Mouse (Mus musculus) forebrain, embryonic 13.5 days (tissue): ENCODE measurements around the gene Sbk2. TPM values are rescaled to one million over a fixed set of nuclear protein-coding genes. Genes with fewer than 3 reads are reported as not detected.
A peak's percentile ranks its signal among the peaks of the same experiment; 100 is the strongest.
"Not testable (repeated sequence)": the region's sequence is repeated elsewhere in the genome, so short reads cannot be mapped to it uniquely, and the experiment has no call there.

Experiments used
- ATAC-seq: fragments of 200-750 bp; cut with Nextera tagmentation; 2 replicates; pipeline ENCODE4 v1.8.0; 2017
- H3K27ac ChIP-seq: fragments of 300-500 bp; sonication (generic); 2 replicates; pipeline ENCODE4 v1.5.1; 2015; ENCODE audit warnings: inconsistent platforms, mild to moderate bottlenecking, moderate library complexity
- H3K27me3 ChIP-seq: fragments of 300-500 bp; sonication (generic); 2 replicates; pipeline ENCODE4 v1.6.1; 2015; ENCODE audit warnings: mild to moderate bottlenecking, inconsistent platforms
- H3K36me3 ChIP-seq: fragments of 300-500 bp; sonication (generic); 2 replicates; pipeline ENCODE4 v1.6.1; 2015; ENCODE audit warnings: mild to moderate bottlenecking, inconsistent platforms; ENCODE audit not compliant: poor library complexity, severe bottlenecking
- H3K4me1 ChIP-seq: fragments of 300-500 bp; sonication (generic); 2 replicates; pipeline ENCODE4 v1.6.1; 2015; ENCODE audit warnings: inconsistent platforms
- H3K4me2 ChIP-seq: fragments of 300-500 bp; sonication (generic); 2 replicates; pipeline ENCODE4 v1.6.1; 2015; ENCODE audit warnings: inconsistent platforms, mild to moderate bottlenecking, moderate library complexity
- H3K4me3 ChIP-seq: fragments of 300-500 bp; sonication (generic); 2 replicates; pipeline ENCODE4 v1.5.1; 2015; ENCODE audit warnings: mild to moderate bottlenecking, inconsistent platforms
- H3K9ac ChIP-seq: fragments of 300-500 bp; sonication (generic); 2 replicates; pipeline ENCODE4 v1.6.1; 2015; ENCODE audit warnings: mild to moderate bottlenecking, inconsistent platforms
- H3K9me3 ChIP-seq: fragments of 300-500 bp; sonication (generic); replicated peaks from 2 replicates; pipeline ENCODE4 v1.6.1; 2016; ENCODE audit warnings: inconsistent platforms
- WGBS: fragments of 180-500 bp; shearing (Covaris S2); methylation state at CpG from one replicate; pipeline ENCODE4 v1.1.7; 2015; 5-methylcytosine and 5-hydroxymethylcytosine counted together
- polyA plus RNA-seq: library from polyadenylated mRNA; unstranded; fragments of >200 nt; fragmentation: Nextera tagmentation; extraction: Ambion mirVana; gene quantifications from 2 replicates; pipeline ENCODE4 v1.2.1, GENCODE M21; 2015

Gene Sbk2
- not detected in 2 replicates for polyA plus RNA-seq

DNA sequence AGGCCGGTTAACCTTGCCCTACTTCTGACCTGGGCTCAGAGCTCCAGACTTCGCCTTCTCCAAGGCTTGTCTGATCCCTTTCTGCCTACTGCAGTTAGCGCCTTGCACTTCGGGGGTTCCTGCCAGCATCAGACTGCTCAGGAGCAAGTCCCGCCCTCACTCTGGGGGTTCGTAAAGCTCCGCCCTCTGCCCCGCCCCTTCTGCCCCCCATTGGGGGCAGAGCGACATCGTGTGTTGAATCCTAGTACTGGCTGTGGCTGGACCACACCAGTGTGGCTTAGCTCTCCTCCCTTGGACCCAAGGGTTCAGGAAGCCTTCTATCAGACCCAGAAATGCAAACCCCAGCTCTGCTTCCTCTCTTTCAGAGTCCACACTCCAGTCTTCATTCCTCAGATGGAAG, at the start of gene Sbk2:
Gene Sbk2, minus strand, starts transcription at position 135 of the 400 bp plus-strand sequence.
- H3K4me3 ChIP-seq, result no peak within 1 kb of the TSS
- no peaks in the 10 kb centered on the region for H3K4me1 ChIP-seq
- ATAC-seq, result peak; percentile 55
- H3K36me3 ChIP-seq, result no peaks in the 10 kb centered on the region
- no peaks in the 10 kb centered on the region for H3K9me3 ChIP-seq
- H3K27me3 ChIP-seq, result no peaks in the 10 kb centered on the region
- no peak within 1 kb of the TSS for H3K4me2 ChIP-seq
- H3K9ac ChIP-seq, result no peak within 1 kb of the TSS
- no peak within 1 kb of the TSS for H3K27ac ChIP-seq
- 10% methylated on average over 10 of the region's 10 CpGs for WGBS

DNA sequence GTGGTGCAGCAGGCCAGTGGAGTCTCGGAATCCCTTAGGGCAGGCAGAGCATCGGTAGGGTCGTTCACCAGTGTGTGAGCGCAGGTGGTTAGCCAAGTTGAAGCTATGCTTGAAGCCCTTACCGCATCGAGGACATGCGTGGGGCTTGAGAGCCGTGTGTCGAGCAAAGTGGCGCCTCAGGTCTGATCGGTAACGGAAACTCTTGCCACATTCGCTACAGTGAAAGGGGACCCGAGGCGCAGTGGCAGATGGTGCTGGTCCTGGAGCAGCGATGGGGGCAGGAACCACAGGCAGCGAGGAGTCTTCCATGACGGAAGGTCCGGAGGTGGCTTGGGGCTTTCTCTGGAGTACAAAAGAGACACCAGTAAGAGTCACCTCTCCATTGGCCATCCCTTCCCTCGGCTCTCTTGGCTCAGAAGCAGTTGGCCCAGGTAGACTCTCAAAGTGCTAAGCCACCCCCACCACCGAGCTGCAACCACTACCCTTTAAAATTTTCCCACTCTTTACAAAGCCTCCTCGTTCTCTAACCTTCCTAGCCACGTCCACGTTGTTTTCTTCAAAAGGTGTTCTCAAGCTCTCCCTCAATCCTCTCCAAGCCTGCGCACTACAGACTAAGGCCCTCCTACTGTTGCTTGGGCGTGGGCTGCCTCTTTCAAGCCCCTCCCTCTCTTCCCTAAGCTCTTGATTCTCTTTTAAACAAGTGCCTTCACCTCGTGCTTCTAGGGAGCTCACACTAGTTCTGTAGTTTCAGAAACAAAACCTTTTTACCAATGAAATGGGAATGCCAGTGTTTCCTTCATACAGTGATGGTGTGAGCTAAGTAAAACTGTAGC, 48.7 kb upstream of the Sbk2 start:
- H3K27ac ChIP-seq, result no peak overlapping the region
- H3K4me3 ChIP-seq, result no peak overlapping the region
- no peaks in the 10 kb centered on the region for H3K27me3 ChIP-seq
- ATAC-seq, result no peak
- no peak overlapping the region for H3K9ac ChIP-seq
- peaks cover 9% of the 10 kb centered on the region for H3K4me1 ChIP-seq
- peak overlapping the region; percentile 67; the same call in 1 of the 2 replicates for H3K4me2 ChIP-seq
- WGBS, result 91% methylated on average over 27 of the region's 27 CpGs
- peaks cover 59% of the 10 kb centered on the region for H3K36me3 ChIP-seq
- H3K9me3 ChIP-seq, result no peaks in the 10 kb centered on the region

DNA sequence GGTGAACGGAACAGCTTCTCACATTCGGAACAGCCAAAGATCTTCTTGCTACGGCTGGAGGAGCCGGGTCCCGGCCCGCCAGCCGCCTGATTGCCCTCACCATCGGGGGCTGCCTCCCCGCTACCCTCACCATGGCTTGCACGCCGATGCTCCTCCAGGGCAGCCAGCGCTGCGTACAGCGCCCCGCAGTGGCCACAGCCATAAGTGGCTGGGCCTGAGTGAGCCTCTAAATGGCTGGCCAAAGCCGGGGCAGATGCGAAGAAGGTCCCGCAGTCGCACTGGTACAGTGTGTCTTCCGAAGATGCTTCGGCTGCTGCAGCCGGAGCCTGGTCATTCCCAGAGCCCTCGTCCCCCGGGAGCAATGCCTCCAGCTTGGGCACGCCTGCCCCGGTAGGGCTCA, 44.0 kb upstream of the Sbk2 start:
- no peak overlapping the region for H3K4me2 ChIP-seq

DNA sequence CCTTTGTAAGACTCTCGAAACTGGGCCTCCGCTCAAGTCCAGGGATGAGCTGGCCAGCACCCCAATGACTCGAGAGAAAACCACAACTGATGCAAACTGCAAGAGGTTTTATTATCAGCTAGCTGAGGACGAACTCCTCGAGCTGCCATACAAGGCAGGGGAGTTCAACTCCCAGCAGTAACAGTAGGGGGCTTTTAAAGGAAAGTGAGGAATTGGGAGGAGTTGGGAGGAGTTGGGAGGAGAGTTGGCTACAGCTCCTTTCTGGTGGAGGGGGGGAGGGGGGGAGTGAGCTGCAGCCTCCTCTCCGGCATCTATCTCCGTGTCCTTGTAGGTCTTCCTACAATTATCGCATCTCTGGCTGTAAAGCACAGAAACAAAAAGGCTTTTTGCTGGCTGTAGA, 38.7 kb upstream of the Sbk2 start:
- WGBS, result 60% methylated on average over 8 of the region's 8 CpGs
- H3K27ac ChIP-seq, H3K27me3 ChIP-seq, ATAC-seq, H3K4me1 ChIP-seq, H3K4me2 ChIP-seq, H3K9me3 ChIP-seq, H3K9ac ChIP-seq, H3K4me3 ChIP-seq: not testable (repeated sequence)
- H3K36me3 ChIP-seq, result peaks cover 24% of the 10 kb centered on the region

More for the DNA sequence above, 44.0 kb upstream of the Sbk2 start:
- no peak overlapping the region for H3K9ac ChIP-seq
- no peak overlapping the region for H3K27ac ChIP-seq
- 96% methylated on average over 25 of the region's 26 CpGs for WGBS
- H3K4me1 ChIP-seq, result peaks cover 2% of the 10 kb centered on the region; the same call in 1 of the 2 replicates
- H3K9me3 ChIP-seq, result no peaks in the 10 kb centered on the region
- 0 out of 2 replicates have a peak, but pooled peaks have one; percentile 32 for ATAC-seq
- H3K4me3 ChIP-seq, result no peak overlapping the region
- H3K36me3 ChIP-seq, result peaks cover 75% of the 10 kb centered on the region
- H3K27me3 ChIP-seq, result no peaks in the 10 kb centered on the region

DNA sequence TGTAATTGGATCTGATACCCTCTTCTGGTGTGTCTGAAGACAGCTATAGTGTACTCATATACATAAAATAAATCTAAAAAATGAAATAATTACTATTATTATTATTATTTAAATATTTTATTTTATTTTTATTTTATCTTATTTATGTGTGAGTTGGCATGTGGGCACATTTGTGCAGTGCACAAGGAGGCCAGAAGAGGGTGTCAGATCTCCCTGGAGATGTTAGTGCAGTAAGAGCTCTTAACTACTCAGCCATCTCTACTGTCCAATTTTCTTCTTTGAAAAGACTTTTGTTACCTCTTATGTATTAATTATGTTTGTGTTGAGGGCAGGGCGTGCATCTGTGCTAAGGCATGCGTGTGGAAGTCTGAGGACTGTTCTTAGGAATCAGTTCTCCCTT, 35.7 kb upstream of the Sbk2 start:
- 86% methylated on average over 2 of the region's 2 CpGs for WGBS
- no peak overlapping the region for H3K4me2 ChIP-seq
- H3K27me3 ChIP-seq, result no peaks in the 10 kb centered on the region
- H3K36me3 ChIP-seq, result no peaks in the 10 kb centered on the region
- H3K9ac ChIP-seq, result no peak overlapping the region
- no peak for ATAC-seq
- no peak overlapping the region for H3K4me3 ChIP-seq
- H3K27ac ChIP-seq, result no peak overlapping the region
- peaks cover 14% of the 10 kb centered on the region for H3K4me1 ChIP-seq
- no peaks in the 10 kb centered on the region for H3K9me3 ChIP-seq

DNA sequence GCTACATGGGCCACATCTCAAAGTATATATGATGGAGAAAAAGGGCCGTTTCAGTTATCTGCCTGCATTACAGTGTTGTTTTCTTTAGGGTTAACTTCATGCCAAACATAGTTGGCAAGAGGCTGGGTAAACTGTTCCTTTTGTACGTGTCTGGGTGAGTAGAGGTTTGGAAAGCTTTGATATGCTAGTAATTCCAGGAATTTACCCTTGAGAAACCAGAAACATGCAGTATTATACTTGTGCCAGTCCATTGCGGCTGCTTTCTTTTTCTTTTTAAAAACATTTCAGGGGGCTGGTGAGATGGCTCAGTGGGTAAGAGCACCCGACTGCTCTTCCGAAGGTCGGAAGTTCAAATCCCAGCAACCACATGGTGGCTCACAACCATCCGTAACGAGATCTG, 32.7 kb upstream of the Sbk2 start:
- H3K27ac ChIP-seq, result peak overlapping the region; percentile 66; the same call in 1 of the 2 replicates
- no peak for ATAC-seq
- 73% methylated on average over 8 of the region's 8 CpGs for WGBS
- H3K4me3 ChIP-seq, result peak overlapping the region; percentile 78
- no peaks in the 10 kb centered on the region for H3K9me3 ChIP-seq
- H3K4me1 ChIP-seq, result peaks cover 35% of the 10 kb centered on the region
- peaks cover 17% of the 10 kb centered on the region for H3K27me3 ChIP-seq
- H3K4me2 ChIP-seq, result peak overlapping the region; percentile 89
- peak overlapping the region; percentile 89 for H3K9ac ChIP-seq
- H3K36me3 ChIP-seq, result peaks cover 26% of the 10 kb centered on the region

DNA sequence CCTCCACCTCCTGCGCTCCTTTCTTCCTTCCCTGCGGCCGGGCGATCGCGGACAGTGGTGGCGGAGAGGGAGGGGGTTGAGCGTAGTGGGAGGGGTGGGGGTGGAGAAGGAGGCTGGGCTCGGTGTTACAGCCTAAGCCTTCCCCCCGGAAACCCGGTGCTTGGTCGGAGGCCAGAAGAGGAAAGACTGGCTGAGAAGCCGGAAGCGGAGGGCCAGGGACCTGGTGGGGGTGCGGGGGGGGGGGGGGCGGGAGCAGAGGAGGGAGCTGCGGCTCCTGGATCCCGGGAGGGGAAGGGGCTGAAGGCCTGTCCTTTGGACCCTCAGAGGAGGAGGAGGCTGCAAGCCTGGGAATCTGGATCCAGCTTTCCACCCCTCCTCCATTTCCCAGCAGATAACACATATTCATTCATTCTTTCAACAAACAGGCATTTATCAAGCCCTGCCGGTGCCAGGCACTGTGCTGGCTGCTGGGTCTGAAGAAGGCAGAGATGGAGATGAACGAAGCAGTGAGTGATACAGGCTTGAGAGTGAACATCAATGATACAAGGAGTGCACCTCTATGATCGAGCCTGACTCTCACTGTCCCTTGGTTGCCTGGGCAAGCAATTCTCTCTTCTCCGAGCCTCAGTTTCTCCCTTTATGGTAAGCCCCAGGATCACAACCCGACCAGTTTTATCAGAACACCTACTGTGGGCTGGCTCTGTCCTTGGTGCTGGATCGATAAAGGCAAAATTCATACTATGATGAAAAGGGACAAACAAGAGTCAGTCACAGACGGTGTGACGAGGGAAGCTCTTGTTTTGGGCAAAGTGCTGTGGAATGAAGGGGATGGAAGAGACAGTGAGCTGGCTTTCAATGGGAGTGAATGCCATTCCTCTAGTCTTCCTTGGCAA, 32.0 kb upstream of the Sbk2 start, which contains the start of gene Zfp579:
Gene Zfp579, minus strand, starts transcription at position 156 of the 893 bp plus-strand sequence.
- H3K4me3 ChIP-seq, result peak within 1 kb of the TSS; percentile 78
- ATAC-seq, result peak; percentile 88
- no peaks in the 10 kb centered on the region for H3K9me3 ChIP-seq
- peaks cover 17% of the 10 kb centered on the region for H3K27me3 ChIP-seq
- H3K4me2 ChIP-seq, result peak within 1 kb of the TSS; percentile 89
- peak within 1 kb of the TSS; percentile 89 for H3K9ac ChIP-seq
- peak within 1 kb of the TSS; percentile 66 for H3K27ac ChIP-seq
- WGBS, result 8% methylated on average over 14 of the region's 26 CpGs
- H3K36me3 ChIP-seq, result peaks cover 33% of the 10 kb centered on the region
- peaks cover 35% of the 10 kb centered on the region for H3K4me1 ChIP-seq

DNA sequence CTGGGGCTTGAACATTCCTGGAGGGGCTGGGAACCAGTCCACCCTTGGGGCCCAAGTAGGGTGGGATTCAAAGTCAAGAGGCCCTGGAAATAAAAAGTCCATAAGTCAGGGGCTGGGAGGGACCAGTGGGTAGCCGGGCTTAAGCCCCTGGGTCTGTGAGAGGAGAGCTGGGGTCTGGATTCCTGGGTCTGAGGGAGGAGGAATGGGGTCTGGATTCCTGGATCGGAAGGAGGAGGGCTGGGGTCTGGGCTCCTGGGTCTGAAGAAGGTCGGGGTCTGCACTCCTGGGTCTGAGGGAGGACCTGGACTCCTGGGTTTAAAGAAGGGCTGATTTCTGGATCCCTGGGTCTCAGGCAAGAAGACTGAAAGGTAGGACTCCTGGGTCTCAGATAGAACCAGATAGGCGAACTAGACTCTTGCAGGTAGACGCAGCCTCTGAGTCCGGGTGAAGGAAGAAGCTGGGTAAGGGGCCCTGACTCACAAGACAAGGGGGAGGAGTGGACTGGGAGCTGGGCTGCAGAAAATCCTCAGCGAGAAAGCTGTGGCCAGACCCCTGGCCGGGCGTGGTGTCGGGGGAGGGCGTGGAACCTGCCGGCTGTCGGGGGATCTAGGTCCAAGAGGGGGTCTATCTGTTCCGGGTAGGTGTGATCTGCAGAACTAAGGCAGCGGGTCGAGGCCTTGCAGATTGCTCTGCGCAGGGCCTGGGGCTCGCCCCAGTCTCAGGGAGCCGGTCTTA, 31.2 kb upstream of the Sbk2 start:
- peak overlapping the region; percentile 78 for H3K4me3 ChIP-seq
- H3K9ac ChIP-seq, result peak overlapping the region; percentile 89
- peaks cover 17% of the 10 kb centered on the region for H3K27me3 ChIP-seq
- H3K9me3 ChIP-seq, result no peaks in the 10 kb centered on the region
- H3K4me1 ChIP-seq, result peaks cover 35% of the 10 kb centered on the region
- H3K27ac ChIP-seq, result 0 out of 2 replicates have a peak overlapping the region, but pooled peaks have one; percentile 44
- H3K36me3 ChIP-seq, result peaks cover 41% of the 10 kb centered on the region
- H3K4me2 ChIP-seq, result peak overlapping the region; percentile 89
- peak; percentile 14; the same call in 1 of the 2 replicates for ATAC-seq
- WGBS, result 6% methylated on average over 19 of the region's 19 CpGs

DNA sequence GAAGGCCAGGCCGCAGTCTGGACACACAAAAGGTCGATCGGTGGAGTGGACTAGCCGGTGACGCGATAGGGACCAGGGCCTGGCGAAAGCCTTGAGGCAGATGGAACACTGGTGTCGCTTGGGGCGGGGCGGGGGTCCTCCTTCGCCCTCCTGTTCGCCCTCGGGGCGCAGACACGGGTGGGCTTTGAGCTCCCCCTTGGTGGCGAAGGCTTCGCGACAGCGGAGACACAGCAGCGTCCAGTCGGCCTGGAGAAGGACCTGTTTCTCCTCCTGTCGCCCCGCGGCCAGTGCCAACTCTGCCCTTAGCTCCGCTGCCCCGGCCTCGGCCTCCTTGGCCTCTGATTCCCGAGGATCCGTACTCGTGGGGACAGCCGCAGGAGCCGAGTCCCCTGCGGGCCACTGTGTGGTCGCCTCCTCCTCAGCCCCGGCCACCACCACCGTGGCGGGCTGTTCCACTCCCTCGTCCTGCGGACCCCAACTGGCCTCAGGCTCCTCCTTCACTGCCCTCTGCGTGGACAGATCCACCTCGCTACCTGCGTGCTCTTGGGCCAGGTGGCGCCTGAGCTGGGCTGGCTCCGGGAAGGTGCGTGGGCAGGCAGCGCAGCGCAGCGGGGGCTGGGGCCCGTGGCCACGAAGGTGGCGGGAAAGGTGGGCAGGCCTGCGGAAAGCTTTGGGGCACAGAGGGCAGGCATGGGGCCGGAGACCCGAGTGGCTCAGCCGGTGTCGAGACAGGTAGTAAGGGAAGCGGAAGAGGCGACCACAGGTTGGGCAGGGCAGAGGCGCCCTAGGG, 30.0 kb upstream of the Sbk2 start:
- ATAC-seq, result no peak
- H3K9ac ChIP-seq, result peak overlapping the region; percentile 89
- peak overlapping the region; percentile 78 for H3K4me3 ChIP-seq
- H3K4me2 ChIP-seq, result peak overlapping the region; percentile 89
- H3K9me3 ChIP-seq, result no peaks in the 10 kb centered on the region
- WGBS, result 54% methylated on average over 58 of the region's 59 CpGs
- H3K36me3 ChIP-seq, result peaks cover 42% of the 10 kb centered on the region
- H3K27me3 ChIP-seq, result peaks cover 17% of the 10 kb centered on the region
- peaks cover 35% of the 10 kb centered on the region for H3K4me1 ChIP-seq
- no peak overlapping the region for H3K27ac ChIP-seq

DNA sequence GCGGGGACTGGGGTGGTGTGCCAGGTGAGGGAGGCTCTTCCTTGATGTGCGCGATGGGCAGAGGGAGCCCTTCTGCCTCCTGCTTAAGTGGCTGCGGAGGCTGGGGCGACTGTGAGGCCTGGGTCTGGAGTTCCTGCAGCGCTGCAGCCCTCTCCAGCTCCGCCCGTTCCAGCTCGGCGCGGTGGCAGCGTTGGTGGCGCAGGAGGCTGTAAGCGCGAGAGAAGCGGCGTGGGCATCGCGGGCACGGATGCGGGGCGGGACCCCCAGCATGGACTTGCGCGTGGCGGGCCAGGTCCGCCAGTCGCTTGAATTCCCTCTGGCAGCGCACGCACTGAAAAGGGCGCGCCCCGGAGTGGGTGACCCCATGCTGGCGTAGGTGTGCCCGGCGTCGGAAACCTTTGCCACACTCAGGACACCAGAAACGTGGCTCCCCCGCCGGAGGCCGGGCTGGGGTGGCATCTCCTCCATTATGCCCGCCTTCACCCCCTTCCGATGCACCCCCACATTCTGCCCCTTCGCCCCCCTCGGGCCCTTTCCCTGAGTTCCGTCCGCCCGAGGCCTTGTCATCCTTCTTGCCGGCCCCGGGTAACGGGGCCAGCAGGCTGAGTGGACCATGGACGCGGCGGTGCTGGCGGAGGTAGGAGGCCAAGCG, 29.3 kb upstream of the Sbk2 start:
- Histone ChIP-seq H3K27ac (no peak overlapping the region), H3K4me1 (peaks cover 35% of the 10 kb centered on the region), H3K36me3 (peaks cover 42% of the 10 kb centered on the region), H3K9me3 (no peaks in the 10 kb centered on the region), H3K9ac (peak overlapping the region; percentile 89), H3K4me2 (peak overlapping the region; percentile 89), H3K4me3 (peak overlapping the region; percentile 78), H3K27me3 (peaks cover 21% of the 10 kb centered on the region)
- 42% methylated on average over 55 of the region's 55 CpGs for WGBS
- no peak for ATAC-seq
